Mouse (Mus musculus) right cerebral cortex, postnatal 14 days (tissue): ENCODE measurements around the gene Anapc15.

Experiments used
- DNase-seq: peaks from one replicate; pipeline ENCODE4 v3.0.0; 2022

Anapc15 gene

GRCm38 (mm10) chr7:101851689-101852088 is 11.8 kb upstream of the Anapc15 start:
- no peak for DNase-seq

DNA sequence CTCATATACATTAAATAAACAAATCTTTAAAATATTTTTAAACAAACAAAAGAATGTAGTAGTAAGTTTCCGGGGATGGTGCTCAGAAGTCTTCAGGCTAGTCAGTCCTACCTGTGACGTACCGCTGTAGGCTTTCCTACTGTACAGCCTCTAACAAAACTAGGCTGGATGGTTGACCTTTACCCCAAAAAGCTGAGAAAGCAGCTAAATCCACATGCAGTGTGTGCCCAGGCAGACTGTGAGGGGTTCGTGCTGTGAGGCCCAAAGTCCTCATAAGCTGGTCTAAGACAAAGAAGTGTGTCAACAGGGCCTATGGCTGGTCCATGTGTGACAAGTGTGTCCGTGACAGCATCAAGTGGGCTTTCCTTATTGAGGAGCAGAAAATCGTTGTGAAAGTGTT is 10.7 kb upstream of the Anapc15 start:
- no peak for DNase-seq

- DNase-seq, result no peak
These were observed 9.7 kb upstream of the Anapc15 start for GRCm38 (mm10) chr7:101853816-101854215.

DNA sequence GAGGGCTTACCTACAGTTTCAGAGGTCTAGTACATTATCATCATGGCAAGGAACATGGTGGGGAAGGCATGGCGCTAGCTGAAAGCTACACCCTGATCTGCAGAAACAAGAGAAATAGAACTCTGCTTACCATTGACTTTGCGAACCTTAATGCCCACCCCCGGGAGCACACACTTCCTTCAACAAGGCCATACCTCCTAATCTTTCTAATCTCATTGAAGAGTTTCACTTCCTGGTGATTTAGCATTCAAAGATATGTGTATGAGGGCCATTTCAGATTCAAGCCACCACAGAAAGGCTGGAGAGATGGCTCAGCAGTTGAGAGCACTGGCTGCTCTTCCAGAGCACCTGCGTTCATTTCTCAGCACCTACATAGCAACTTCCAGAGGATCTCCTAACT is 6.4 kb upstream of the Anapc15 start, which contains the start of gene Folr2:
Folr2 (minus strand) TSS at position 101 of the 400 bp plus-strand sequence.
- no peak for DNase-seq

DNA sequence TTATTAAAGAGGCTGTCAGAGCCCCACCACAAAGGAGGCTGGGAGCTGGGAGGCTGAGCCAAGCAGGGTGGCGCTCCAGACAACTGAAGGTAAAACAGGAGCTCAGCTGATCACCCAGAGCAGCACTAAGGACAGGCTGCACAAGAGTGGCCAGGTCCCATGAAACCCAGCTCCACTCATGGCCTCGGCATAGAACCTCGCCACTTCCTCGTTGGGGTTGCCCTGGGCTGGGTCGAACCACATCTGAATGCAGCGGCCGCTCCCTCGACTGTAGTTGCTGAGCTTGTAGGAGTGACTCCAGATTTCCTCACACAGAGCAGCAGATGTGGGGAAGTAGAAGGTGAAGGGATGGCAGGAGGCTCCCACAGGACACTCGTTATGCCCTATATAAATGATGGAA is 5.2 kb upstream of the Anapc15 start:
- DNase-seq, result no peak

GRCm38 (mm10) chr7:101860978-101861377 is 2.5 kb upstream of the Anapc15 start:
- no peak for DNase-seq

GRCm38 (mm10) chr7:101862291-101862690 is 1.2 kb upstream of the Anapc15 start:
- no peak for DNase-seq

DNA sequence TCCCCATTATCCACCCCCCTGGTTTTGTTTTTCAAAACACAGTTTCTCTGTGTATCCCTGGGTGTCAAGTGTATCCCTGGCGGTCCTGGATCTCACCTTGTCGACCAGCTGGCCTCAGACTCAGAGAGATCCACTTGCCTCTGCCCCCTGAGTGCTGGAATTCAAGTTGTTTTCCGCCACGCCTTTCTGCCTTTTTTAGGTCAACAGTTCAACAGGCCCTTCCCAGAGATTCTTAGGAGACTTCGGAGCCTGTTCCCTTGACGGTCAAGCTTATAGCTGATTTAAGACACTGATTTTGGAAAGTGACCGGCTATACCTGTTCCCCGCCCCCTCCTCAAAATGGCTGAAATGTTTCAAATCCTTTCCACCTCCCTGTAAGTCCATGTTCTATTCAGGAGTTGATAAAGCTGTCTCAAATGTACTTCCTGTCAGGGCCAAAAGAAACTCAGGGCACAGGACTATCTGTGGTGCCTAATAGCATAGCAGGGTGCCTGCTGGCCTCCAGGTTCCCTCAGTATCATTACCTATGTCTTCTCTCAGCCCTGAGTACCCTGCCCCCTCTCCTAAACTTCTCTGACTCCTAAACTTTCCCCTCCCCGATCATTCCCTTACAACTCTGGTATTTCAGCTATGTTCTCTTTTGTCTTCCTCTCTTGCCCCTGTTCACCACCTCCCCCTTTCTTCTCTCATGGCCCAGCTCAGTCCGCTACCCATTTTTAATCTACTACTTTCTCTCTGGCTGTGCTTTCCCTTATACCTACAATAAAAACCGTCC is 3.2 kb downstream of the Anapc15 start:
- DNase-seq, result no peak

DNA sequence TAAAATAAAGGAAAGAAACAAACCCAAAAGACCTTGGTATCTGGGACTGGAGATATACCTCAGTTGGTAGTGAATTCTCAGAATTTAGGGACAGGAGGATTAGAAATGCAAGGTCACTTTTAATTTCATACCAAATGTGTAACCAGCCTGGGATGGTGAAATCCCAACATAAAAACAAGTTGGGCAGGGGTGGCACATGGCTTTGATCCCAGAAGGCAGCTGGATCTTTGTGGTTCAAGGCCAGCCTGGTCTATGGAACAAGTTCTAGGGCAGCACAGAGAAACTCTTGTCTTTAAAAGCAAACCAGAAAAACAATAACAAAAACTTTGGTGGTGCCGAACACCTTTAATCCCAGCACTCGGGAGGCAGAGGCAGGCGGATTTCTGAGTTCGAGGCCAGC is 4.0 kb downstream of the Anapc15 start:
- no peak for DNase-seq

DNA sequence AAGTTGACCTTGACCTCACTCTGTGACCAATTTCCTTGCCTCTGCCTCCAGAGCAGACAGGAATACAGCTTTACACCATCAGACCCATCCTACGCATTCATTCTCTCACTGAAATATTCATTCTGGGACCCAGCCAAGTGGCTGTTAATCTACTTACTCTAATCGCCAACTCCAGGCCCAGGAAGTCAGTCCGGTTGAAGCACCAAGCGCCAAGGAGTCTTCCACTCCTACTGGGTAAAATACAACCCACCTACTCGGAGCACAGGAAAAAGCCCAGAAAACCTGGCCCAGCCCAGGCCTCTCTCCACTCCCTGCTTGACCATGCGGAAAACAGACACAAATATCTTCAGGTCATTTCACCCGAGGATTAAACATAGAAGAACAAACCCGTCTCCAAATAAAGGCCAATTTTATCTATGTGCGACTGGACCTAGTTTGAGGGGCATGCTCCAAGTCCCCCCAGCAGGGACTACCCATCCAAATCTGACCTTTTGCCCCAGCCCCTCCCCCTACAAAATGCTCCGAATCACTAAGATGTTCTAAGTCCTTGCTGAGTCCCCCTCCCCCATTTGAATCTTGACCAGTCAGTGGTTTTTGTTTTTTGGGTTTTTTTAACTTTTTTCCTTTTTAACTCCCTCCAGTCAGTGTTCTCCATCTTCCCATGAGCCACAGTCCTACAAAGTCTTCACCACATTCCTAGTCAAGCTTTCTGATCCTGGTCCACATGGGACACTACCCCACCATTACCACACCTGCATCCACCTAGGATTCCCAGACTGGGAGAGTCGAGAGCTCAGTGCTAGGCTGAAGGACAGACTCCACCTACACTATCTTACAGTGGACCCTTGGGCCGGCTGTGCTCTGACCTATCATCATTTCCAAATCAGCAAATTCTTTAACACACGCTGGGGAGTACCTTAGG is 5.0 kb downstream of the Anapc15 start:
- DNase-seq, result no peak

- DNase-seq, result no peak
These were observed 5.6 kb downstream of the Anapc15 start for GRCm38 (mm10) chr7:101869163-101869500.

DNA sequence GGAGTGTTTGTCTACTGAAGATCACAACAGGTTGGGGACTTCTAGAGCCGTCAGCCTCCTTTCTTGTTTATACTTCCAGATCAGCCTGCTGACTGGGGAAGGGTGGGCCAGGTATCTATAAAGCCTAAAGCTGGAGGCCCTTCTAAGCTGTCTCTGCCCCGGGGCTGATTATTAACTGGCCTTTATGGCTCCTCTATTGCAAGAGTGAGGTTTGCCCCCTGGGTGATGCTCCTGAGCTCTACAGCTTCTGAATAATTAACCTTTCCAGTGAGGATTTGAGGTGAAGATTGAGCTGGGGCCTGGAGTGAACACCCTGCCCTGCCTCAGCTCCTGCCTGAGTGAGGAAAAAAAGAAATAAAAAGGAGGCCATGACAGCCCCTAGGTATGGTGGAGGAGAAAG is 7.1 kb downstream of the Anapc15 start, which contains the start of gene Folr1:
Folr1 (minus strand) TSS at position 160 of the 400 bp plus-strand sequence.
- DNase-seq, result no peak

- no peak for DNase-seq
These were observed 7.8 kb downstream of the Anapc15 start for GRCm38 (mm10) chr7:101871296-101871695.

DNA sequence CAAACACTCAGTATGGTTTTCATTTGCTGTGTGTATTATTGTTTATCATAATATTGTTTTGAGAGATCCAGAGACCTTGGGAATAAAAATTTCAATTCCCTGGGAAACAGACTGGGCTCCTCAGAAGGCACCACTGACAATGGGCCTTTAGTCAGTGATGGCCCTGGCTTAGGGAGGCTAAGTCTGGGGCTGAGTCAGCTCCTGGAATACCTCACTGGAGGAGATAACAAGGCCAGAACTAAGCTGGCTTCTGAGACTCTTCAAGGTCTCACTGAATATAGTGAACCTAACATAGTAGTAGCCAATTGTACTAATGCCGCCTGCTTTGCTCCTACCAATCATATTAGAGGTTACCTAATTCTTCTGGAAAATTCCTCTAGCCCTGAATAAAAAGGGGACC is 12.5 kb downstream of the Anapc15 start:
- DNase-seq, result no peak

DNA sequence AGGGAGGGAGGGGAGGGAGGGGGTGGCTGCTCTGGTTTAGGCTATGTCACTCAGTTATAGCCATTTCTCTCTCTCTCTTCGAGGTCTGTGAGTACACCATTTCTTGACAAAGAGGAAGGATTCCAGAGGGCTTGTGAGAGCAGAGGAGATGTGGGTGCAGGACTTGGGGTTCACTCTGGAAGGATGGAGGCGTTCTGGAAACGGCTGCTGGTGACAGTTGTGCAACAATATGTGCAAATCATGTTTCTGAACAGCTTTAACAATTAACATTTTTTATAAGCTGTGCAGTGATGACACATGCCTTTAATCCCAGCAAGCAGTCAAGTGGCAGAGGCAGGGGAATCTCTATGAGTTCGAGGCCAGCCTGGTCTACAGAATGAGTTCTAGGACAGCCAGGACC is 17.3 kb downstream of the Anapc15 start:
- DNase-seq, result no peak

- no peak for DNase-seq
These were observed 19.1 kb downstream of the Anapc15 start for GRCm38 (mm10) chr7:101882413-101883154.

DNA sequence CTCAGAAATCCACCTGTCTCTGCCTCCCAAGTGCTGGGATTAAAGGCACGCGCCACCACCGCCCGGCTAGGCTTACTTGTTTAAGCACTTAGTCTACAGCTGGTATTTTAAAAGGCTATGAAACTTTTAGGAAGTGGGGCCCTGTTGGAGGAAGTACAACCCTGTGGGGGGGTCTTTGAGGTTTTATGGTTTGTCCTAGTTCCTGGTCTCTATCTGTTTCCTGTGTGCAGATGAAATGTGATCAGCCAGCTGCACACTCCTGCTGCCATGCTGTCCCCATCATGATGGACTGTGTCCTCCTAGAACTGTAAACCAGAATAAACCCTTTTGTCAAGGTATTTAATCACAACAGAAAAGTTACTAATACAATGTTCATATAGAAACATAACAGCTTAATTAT is 20.6 kb downstream of the Anapc15 start:
- no peak for DNase-seq

GRCm38 (mm10) chr7:101886274-101886673 is 22.8 kb downstream of the Anapc15 start:
- no peak for DNase-seq

- no peak for DNase-seq
These were observed 24.9 kb downstream of the Anapc15 start for GRCm38 (mm10) chr7:101888460-101888859.

DNA sequence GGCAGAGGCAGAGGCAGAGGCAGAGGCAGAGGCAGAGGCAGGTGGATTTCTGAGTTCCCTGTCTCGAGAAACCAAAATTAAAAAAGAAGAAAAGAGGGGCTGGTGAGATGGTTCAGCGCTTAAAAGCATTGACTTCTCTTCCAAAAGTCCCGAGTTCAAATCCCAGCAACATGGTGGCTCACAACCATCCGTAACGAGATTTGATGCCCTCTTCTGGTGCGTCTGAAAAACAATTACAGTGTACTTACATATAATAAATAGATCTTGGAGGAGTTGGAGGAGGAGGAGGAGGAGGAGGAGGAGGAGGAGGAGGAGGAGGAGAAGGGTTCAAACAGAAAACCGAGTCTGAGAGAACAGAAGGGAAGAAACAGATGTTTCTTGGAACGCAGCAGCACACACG is 32.2 kb downstream of the Anapc15 start:
- no peak for DNase-seq

- DNase-seq, result peak; percentile 96
These were observed 32.9 kb downstream of the Anapc15 start for GRCm38 (mm10) chr7:101896104-101897066.
